Mouse (Mus musculus): ENCODE measurements around the gene Tmem145. TPM values are rescaled to one million over a fixed set of nuclear protein-coding genes. Genes with fewer than 3 reads are reported as not detected.

Gene Tmem145
- polyA plus RNA-seq, 1 experiment from 2014 or later = 0.16 TPM

- H3K4me2 ChIP-seq = no peak overlapping the region
- H3K9ac ChIP-seq (ENCODE audit: low read depth, low read length) = no peak overlapping the region
- H3K36me3 ChIP-seq (ENCODE audit: control insufficient read depth, insufficient read depth, low read length) = peaks cover 61% of the 10 kb centered on the region
- WGBS = 94% methylated on average over 20 of the region's 20 CpGs
- peaks cover 26% of the 10 kb centered on the region for H3K4me1 ChIP-seq (replicated peaks; ENCODE audit: control insufficient read depth, insufficient read depth, low read length)
- no peaks in the 10 kb centered on the region for H3K27me3 ChIP-seq (replicated peaks; ENCODE audit: control insufficient read depth, insufficient read depth, low read length)
- peaks cover 5% of the 10 kb centered on the region; the same call in 1 of the 2 replicates for H3K9me3 ChIP-seq (ENCODE audit: control insufficient read depth, low read length)
- no peak for ATAC-seq (replicated peaks; ENCODE audit: low FRiP score)
- no peak overlapping the region for H3K27ac ChIP-seq (ENCODE audit: low read depth, low read length)
- no peak overlapping the region for H3K4me3 ChIP-seq (ENCODE audit: low read depth, low read length)
- DNase-seq (ENCODE audit: low spot score) = no peak
Measured at GRCm38 (mm10) chr7:25285511-25286238, 20.2 kb upstream of the Tmem145 start.

- no peaks in the 10 kb centered on the region for H3K27me3 ChIP-seq (replicated peaks; ENCODE audit: control insufficient read depth, insufficient read depth, low read length)
- no peak overlapping the region for H3K4me2 ChIP-seq
- no peak overlapping the region for H3K27ac ChIP-seq (ENCODE audit: low read depth, low read length)
- no peak overlapping the region for H3K9ac ChIP-seq (ENCODE audit: low read depth, low read length)
- H3K36me3 ChIP-seq (ENCODE audit: control insufficient read depth, insufficient read depth, low read length) = peaks cover 74% of the 10 kb centered on the region
- 82% methylated on average over 8 of the region's 8 CpGs for WGBS
- no peak overlapping the region for H3K4me3 ChIP-seq (ENCODE audit: low read depth, low read length)
- H3K4me1 ChIP-seq (replicated peaks; ENCODE audit: control insufficient read depth, insufficient read depth, low read length) = peaks cover 20% of the 10 kb centered on the region
- no peak for ATAC-seq (replicated peaks; ENCODE audit: low FRiP score)
- no peak for DNase-seq (ENCODE audit: low spot score)
- H3K9me3 ChIP-seq (ENCODE audit: control insufficient read depth, low read length) = peaks cover 5% of the 10 kb centered on the region; the same call in 1 of the 2 replicates
Measured at GRCm38 (mm10) chr7:25286989-25287388, 18.9 kb upstream of the Tmem145 start.

- Histone ChIP-seq H3K27ac (ENCODE audit: low read depth, low read length) (no peak overlapping the region), H3K4me3 (ENCODE audit: low read depth, low read length) (no peak overlapping the region), H3K4me2 (no peak overlapping the region), H3K27me3 (replicated peaks; ENCODE audit: control insufficient read depth, insufficient read depth, low read length) (no peaks in the 10 kb centered on the region), H3K36me3 (ENCODE audit: control insufficient read depth, insufficient read depth, low read length) (peaks cover 84% of the 10 kb centered on the region), H3K9me3 (ENCODE audit: control insufficient read depth, low read length) (peaks cover 5% of the 10 kb centered on the region; the same call in 1 of the 2 replicates), H3K9ac (ENCODE audit: low read depth, low read length) (no peak overlapping the region), H3K4me1 (replicated peaks; ENCODE audit: control insufficient read depth, insufficient read depth, low read length) (peaks cover 20% of the 10 kb centered on the region)
- ATAC-seq (replicated peaks; ENCODE audit: low FRiP score) (no peak), DNase-seq (ENCODE audit: low spot score) (no peak)
- 91% methylated on average over 12 of the region's 12 CpGs for WGBS
Measured at GRCm38 (mm10) chr7:25288011-25288410, 17.9 kb upstream of the Tmem145 start.

- H3K9me3 ChIP-seq (ENCODE audit: control insufficient read depth, low read length) = peaks cover 5% of the 10 kb centered on the region; the same call in 1 of the 2 replicates
- ATAC-seq (replicated peaks; ENCODE audit: low FRiP score) = no peak
Measured at GRCm38 (mm10) chr7:25288721-25289120, 17.2 kb upstream of the Tmem145 start.

GRCm38 (mm10) chr7:25289925-25290324 is 16.0 kb upstream of the Tmem145 start:
- no peaks in the 10 kb centered on the region for H3K27me3 ChIP-seq (replicated peaks; ENCODE audit: control insufficient read depth, insufficient read depth, low read length)
- no peak overlapping the region for H3K4me2 ChIP-seq
- ATAC-seq (replicated peaks; ENCODE audit: low FRiP score) (no peak), DNase-seq (ENCODE audit: low spot score) (no peak)
- peaks cover 85% of the 10 kb centered on the region for H3K36me3 ChIP-seq (ENCODE audit: control insufficient read depth, insufficient read depth, low read length)
- 96% methylated on average over 3 of the region's 3 CpGs for WGBS
- H3K9me3 ChIP-seq (ENCODE audit: control insufficient read depth, low read length) = peaks cover 5% of the 10 kb centered on the region; the same call in 1 of the 2 replicates
- no peak overlapping the region for H3K27ac ChIP-seq (ENCODE audit: low read depth, low read length)
- peaks cover 3% of the 10 kb centered on the region; the same call in 1 of the 2 replicates for H3K4me1 ChIP-seq (replicated peaks; ENCODE audit: control insufficient read depth, insufficient read depth, low read length)
- no peak overlapping the region for H3K9ac ChIP-seq (ENCODE audit: low read depth, low read length)
- no peak overlapping the region for H3K4me3 ChIP-seq (ENCODE audit: low read depth, low read length)

More at GRCm38 (mm10) chr7:25288721-25289120, 17.2 kb upstream of the Tmem145 start:
- H3K4me2 ChIP-seq = no peak overlapping the region
- no peak for DNase-seq (ENCODE audit: low spot score)
- WGBS = 85% methylated on average over 3 of the region's 3 CpGs
- no peak overlapping the region for H3K9ac ChIP-seq (ENCODE audit: low read depth, low read length)
- H3K27me3 ChIP-seq (replicated peaks; ENCODE audit: control insufficient read depth, insufficient read depth, low read length) = no peaks in the 10 kb centered on the region
- H3K4me3 ChIP-seq (ENCODE audit: low read depth, low read length) = no peak overlapping the region
- peaks cover 13% of the 10 kb centered on the region for H3K4me1 ChIP-seq (replicated peaks; ENCODE audit: control insufficient read depth, insufficient read depth, low read length)
- H3K27ac ChIP-seq (ENCODE audit: low read depth, low read length) = no peak overlapping the region
- H3K36me3 ChIP-seq (ENCODE audit: control insufficient read depth, insufficient read depth, low read length) = peaks cover 89% of the 10 kb centered on the region

GRCm38 (mm10) chr7:25290463-25290862 is 15.4 kb upstream of the Tmem145 start:
- Histone ChIP-seq H3K4me1 (replicated peaks; ENCODE audit: control insufficient read depth, insufficient read depth, low read length) (peaks cover 3% of the 10 kb centered on the region; the same call in 1 of the 2 replicates), H3K9me3 (ENCODE audit: control insufficient read depth, low read length) (peaks cover 5% of the 10 kb centered on the region; the same call in 1 of the 2 replicates), H3K27me3 (replicated peaks; ENCODE audit: control insufficient read depth, insufficient read depth, low read length) (no peaks in the 10 kb centered on the region), H3K36me3 (ENCODE audit: control insufficient read depth, insufficient read depth, low read length) (peaks cover 80% of the 10 kb centered on the region), H3K4me2 (no peak overlapping the region), H3K4me3 (ENCODE audit: low read depth, low read length) (no peak overlapping the region), H3K9ac (ENCODE audit: low read depth, low read length) (no peak overlapping the region), H3K27ac (ENCODE audit: low read depth, low read length) (no peak overlapping the region)
- ATAC-seq (replicated peaks; ENCODE audit: low FRiP score) = 0 out of 2 replicates have a peak, but pooled peaks have one; percentile 16
- no peak for DNase-seq (ENCODE audit: low spot score)
- WGBS = 100% methylated on average over 1 of the region's 1 CpGs

GRCm38 (mm10) chr7:25290911-25291310 is 15.0 kb upstream of the Tmem145 start:
- ATAC-seq (replicated peaks; ENCODE audit: low FRiP score) = no peak
- Histone ChIP-seq H3K4me1 (replicated peaks; ENCODE audit: control insufficient read depth, insufficient read depth, low read length) (peaks cover 3% of the 10 kb centered on the region; the same call in 1 of the 2 replicates), H3K4me3 (ENCODE audit: low read depth, low read length) (no peak overlapping the region), H3K4me2 (no peak overlapping the region), H3K27ac (ENCODE audit: low read depth, low read length) (no peak overlapping the region), H3K27me3 (replicated peaks; ENCODE audit: control insufficient read depth, insufficient read depth, low read length) (no peaks in the 10 kb centered on the region), H3K9me3 (ENCODE audit: control insufficient read depth, low read length) (peaks cover 5% of the 10 kb centered on the region; the same call in 1 of the 2 replicates), H3K36me3 (ENCODE audit: control insufficient read depth, insufficient read depth, low read length) (peaks cover 75% of the 10 kb centered on the region), H3K9ac (ENCODE audit: low read depth, low read length) (no peak overlapping the region)
- 91% methylated on average over 2 of the region's 2 CpGs for WGBS
- DNase-seq (ENCODE audit: low spot score) = no peak

- no peak overlapping the region for H3K27ac ChIP-seq (ENCODE audit: low read depth, low read length)
- no peaks in the 10 kb centered on the region for H3K27me3 ChIP-seq (replicated peaks; ENCODE audit: control insufficient read depth, insufficient read depth, low read length)
- no peak overlapping the region for H3K4me3 ChIP-seq (ENCODE audit: low read depth, low read length)
- no peak overlapping the region for H3K4me2 ChIP-seq
- ATAC-seq (replicated peaks; ENCODE audit: low FRiP score) (no peak), DNase-seq (ENCODE audit: low spot score) (no peak)
- H3K36me3 ChIP-seq (ENCODE audit: control insufficient read depth, insufficient read depth, low read length) = peaks cover 63% of the 10 kb centered on the region
- peaks cover 5% of the 10 kb centered on the region; the same call in 1 of the 2 replicates for H3K9me3 ChIP-seq (ENCODE audit: control insufficient read depth, low read length)
- WGBS = 80% methylated on average over 7 of the region's 7 CpGs
- no peak overlapping the region for H3K9ac ChIP-seq (ENCODE audit: low read depth, low read length)
- peaks cover 10% of the 10 kb centered on the region for H3K4me1 ChIP-seq (replicated peaks; ENCODE audit: control insufficient read depth, insufficient read depth, low read length)
Measured at GRCm38 (mm10) chr7:25292107-25292506, 13.8 kb upstream of the Tmem145 start.

Data from liver, embryonic 11.5 days (tissue).